Mouse (Mus musculus) ES-E14 (cell line): ENCODE data around the gene Adamts8.

ENCODE experiments used
- CHD2 ChIP-seq: IDR thresholded peaks from 2 replicates; pipeline ENCODE4 v1.6.1; 2014; ENCODE audit warnings: mild to moderate bottlenecking, low read depth, low read length, inconsistent platforms
- HCFC1 ChIP-seq: IDR thresholded peaks from 2 replicates; pipeline ENCODE4 v1.6.1; 2012; ENCODE audit warnings: low read length, inconsistent platforms, borderline replicate concordance; ENCODE audit not compliant: insufficient read depth
- MAFK ChIP-seq: IDR thresholded peaks from 2 replicates; pipeline ENCODE4 v1.6.1; 2014; ENCODE audit warnings: mild to moderate bottlenecking, low read depth, low read length, inconsistent platforms; ENCODE audit not compliant: insufficient read depth
- ZC3H11A ChIP-seq: IDR thresholded peaks from 2 replicates; pipeline ENCODE4 v1.6.1; 2012; ENCODE audit warnings: low read depth, mild to moderate bottlenecking, inconsistent platforms, low read length, borderline replicate concordance
- ZNF384 ChIP-seq: IDR thresholded peaks from 2 replicates; pipeline ENCODE4 v1.6.1; 2012; ENCODE audit warnings: low read depth, low read length, inconsistent platforms

DNA sequence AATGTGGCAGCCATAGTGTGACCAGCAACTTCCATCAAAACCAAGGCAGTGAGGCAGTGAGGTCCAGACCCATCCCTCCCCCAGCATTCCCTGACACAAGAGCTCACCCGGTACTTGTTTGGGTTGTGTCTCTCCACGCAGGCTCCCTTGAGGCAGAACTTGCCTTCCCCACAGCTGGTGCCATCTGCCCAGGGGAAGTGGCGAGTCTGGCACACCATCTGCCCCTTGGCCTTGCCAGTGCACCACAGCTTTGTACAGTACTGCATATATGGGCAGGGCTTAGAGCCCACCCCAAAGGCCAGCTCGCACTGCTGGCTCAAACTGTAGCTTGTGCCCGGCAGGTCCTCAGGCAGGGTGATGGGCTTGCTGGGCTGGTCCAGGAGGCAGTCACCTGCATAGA, 31.9 kb upstream of the Adamts8 start:
- no peak for TF ChIP-seq ZC3H11A
- no peak for TF ChIP-seq MAFK
- no peak for TF ChIP-seq CHD2
- TF ChIP-seq ZNF384: no peak
- no peak for TF ChIP-seq HCFC1
